ENCODE assay signal across 9 mouse cellular contexts in genomic region chr5:134680238-134680637, GRCm38 (mm10). TPM values are rescaled to one million over a fixed set of nuclear protein-coding genes. Genes with fewer than 3 reads are reported as not detected.
DNase-seq lines count a peak whose midpoint lies in the region; ATAC-seq lines count a peak whose summit lies in the region.
"Had no signal": no experiment of that assay in that cellular context is flagged by ENCODE, and none has a peak within 500 bp of the region (broad histone marks: within the 10 kb centered on the region; RNA-seq: fewer than 3 reads in every experiment).

No protein-coding gene starts in this region.

- peak overlapping the region; percentile 73 for H3K27ac ChIP-seq in heart, embryonic 11.5 days (ENCODE audit: low read depth, low read length)
- H3K27ac ChIP-seq in intestine, embryonic 16.5 days (ENCODE audit: low read length) = peak overlapping the region; percentile 46

- H3K27me3 ChIP-seq in heart, embryonic 11.5 days (ENCODE audit: control insufficient read depth, insufficient read depth, low read length) = no peaks in the 10 kb centered on the region
- H3K27me3 ChIP-seq in intestine, embryonic 16.5 days (replicated peaks; ENCODE audit: control insufficient read depth, insufficient read depth, low read length) = no peaks in the 10 kb centered on the region

- H3K9ac ChIP-seq in heart, embryonic 11.5 days (ENCODE audit: low read depth, low read length) = peak overlapping the region; percentile 58
- peak overlapping the region; percentile 30; the same call in 1 of the 2 replicates for H3K9ac ChIP-seq in intestine, embryonic 16.5 days (ENCODE audit: low read depth, low read length)

- no peaks in the 10 kb centered on the region for H3K36me3 ChIP-seq in heart, embryonic 11.5 days (ENCODE audit: control insufficient read depth, insufficient read depth, low read length)
- H3K36me3 ChIP-seq in intestine, embryonic 16.5 days (ENCODE audit: control insufficient read depth, insufficient read depth, low read length) = 0 out of 2 replicates have a peak, but pooled peaks cover 4% of the 10 kb centered on the region

- peak overlapping the region; percentile 31 for H3K4me2 ChIP-seq in heart, embryonic 11.5 days
- H3K4me2 ChIP-seq in intestine, embryonic 16.5 days (ENCODE audit: low read depth, low read length) = no peak overlapping the region

- no peaks in the 10 kb centered on the region for H3K9me3 ChIP-seq in heart, embryonic 11.5 days (replicated peaks; ENCODE audit: control insufficient read depth, low read length)
- no peaks in the 10 kb centered on the region for H3K9me3 ChIP-seq in intestine, embryonic 16.5 days (ENCODE audit: control insufficient read depth, low read length)

- H3K4me1 ChIP-seq in heart, embryonic 11.5 days (ENCODE audit: control insufficient read depth, insufficient read depth, low read length) = peaks cover 42% of the 10 kb centered on the region
- H3K4me1 ChIP-seq in intestine, embryonic 16.5 days (ENCODE audit: control insufficient read depth, insufficient read depth, low read length) = peaks cover 53% of the 10 kb centered on the region

- no peak overlapping the region for H3K4me3 ChIP-seq in heart, embryonic 11.5 days (ENCODE audit: low read depth, low read length)
- no peak overlapping the region for H3K4me3 ChIP-seq in intestine, embryonic 16.5 days (ENCODE audit: low read length)

- 22% methylated on average over 12 of the region's 12 CpGs for WGBS in heart, embryonic 11.5 days (ENCODE audit: insufficient replicate concordance)
- WGBS in intestine, embryonic 16.5 days = 39% methylated on average over 12 of the region's 12 CpGs

- intact Hi-C loops in heart, postnatal 14 days (cut with DNase I) = no loop called here

- ATAC-seq in heart, embryonic 11.5 days (replicated peaks; ENCODE audit: insufficient number of reproducible peaks, low FRiP score, low TSS enrichment) = 0 out of 2 replicates have a peak, but pooled peaks have one; percentile 12
- ATAC-seq in intestine, embryonic 16.5 days = peak; percentile 49
- no peak for ATAC-seq in monocyte, adult 5-6 weeks (replicated peaks; ENCODE audit: insufficient number of reproducible peaks, low FRiP score, low TSS enrichment, poor library complexity, severe bottlenecking)
- no peak for ATAC-seq in granulocyte monocyte progenitor cell, adult 5-6 weeks (replicated peaks; ENCODE audit: poor library complexity, severe bottlenecking)
- ATAC-seq: inflammation-experienced regulatory T-cells, adult 6 months had no signal

- DNase-seq in heart, postnatal 14 days = no peak
- DNase-seq in MN1 (ENCODE audit: low spot score) = peak; percentile 81
- DNase-seq in lung, postnatal 10 days = peak; percentile 70
- DNase-seq in spleen, postnatal 14 days (ENCODE audit: low spot score in 2 of 2) = no peak

RNA-seq across cellular contexts. Expression of gene Limk1, which starts 8.2 kb away (rescaled TPM):
- polyA plus RNA-seq in heart, embryonic 11.5 days (2014; fragmentation: Nextera tagmentation; extraction: Ambion mirVana) = 2.6 and 3.3 TPM in 2 replicates
- total RNA-seq in heart, postnatal 14 days (2021) = 1 to 10 TPM; 7.3 to 8.1 TPM
- polyA plus RNA-seq in intestine, embryonic 16.5 days (2015; fragmentation: Nextera tagmentation; extraction: Ambion mirVana) = 3.4 and 3.8 TPM in 2 replicates
- total RNA-seq in monocyte, adult 5-6 weeks (2017) = 5.1 to 31.9 TPM (median 6.9 TPM) in 3 replicates
- total RNA-seq in granulocyte monocyte progenitor cell, adult 5-6 weeks (2014; fragmentation: Nextera tagmentation) = 30.6 and 30.9 TPM in 2 replicates
- 11.4 and 13.6 TPM in 2 replicates for total RNA-seq in granulocyte monocyte progenitor cell, adult 5-6 weeks (2017)

RNA-seq across cellular contexts. Expression of gene Eif4h, which starts 40.9 kb away (rescaled TPM):
- 344 and 355 TPM in 2 replicates for polyA plus RNA-seq in heart, embryonic 11.5 days (2014; fragmentation: Nextera tagmentation; extraction: Ambion mirVana)
- 100 to 1,000 TPM; 165 to 170 TPM for total RNA-seq in heart, postnatal 14 days (2021)
- polyA plus RNA-seq in intestine, embryonic 16.5 days (2015; fragmentation: Nextera tagmentation; extraction: Ambion mirVana) = 362 and 396 TPM in 2 replicates
- total RNA-seq in monocyte, adult 5-6 weeks (2017) = 260 to 269 TPM (median 265 TPM) in 3 replicates
- total RNA-seq in granulocyte monocyte progenitor cell, adult 5-6 weeks (2014; fragmentation: Nextera tagmentation) = 226 and 246 TPM in 2 replicates
- total RNA-seq in granulocyte monocyte progenitor cell, adult 5-6 weeks (2017) = 252 and 300 TPM in 2 replicates

Comparison
In these comparisons a context has a peak if more than half of its experiments do, and no peak if none do; other contexts are left out.
1. ATAC-seq: peak in heart, embryonic 11.5 days (single experiment) and intestine, embryonic 16.5 days (single experiment); none in monocyte, adult 5-6 weeks (single experiment) and granulocyte monocyte progenitor cell, adult 5-6 weeks (single experiment).
2. DNase-seq: peak in MN1 (single experiment) and lung, postnatal 10 days (single experiment); none in heart, postnatal 14 days (0 of 2) and spleen, postnatal 14 days (0 of 2).